Mouse (Mus musculus): ENCODE data around the gene Syt7. TPM values are rescaled to one million over a fixed set of nuclear protein-coding genes. Genes with fewer than 3 reads are reported as not detected.

Syt7 gene
- total RNA-seq, 2 experiments from 2014 or later, result 45.8 to 47.0 TPM

- intact Hi-C loops (cut with DNase I), result loop anchor here (1.0 kb wide), 1 partner anchor 37 kb away; no protein-coding TSS in a partner anchor
- no peak for DNase-seq (ENCODE audit: low spot score)
Measured at GRCm38 (mm10) chr19:10449708-10450107, 60.8 kb downstream of the Syt7 start.

- no peak for DNase-seq (ENCODE audit: low spot score)
- intact Hi-C loops (cut with DNase I), result no loop called here
Measured at GRCm38 (mm10) chr19:10454718-10455436, 66.0 kb downstream of the Syt7 start.

- intact Hi-C loops (cut with DNase I), result no loop called here
- DNase-seq (ENCODE audit: low spot score), result no peak
Measured at GRCm38 (mm10) chr19:10455437-10455806, 66.5 kb downstream of the Syt7 start.

- intact Hi-C loops (cut with DNase I), result no loop called here
- DNase-seq (ENCODE audit: low spot score), result no peak
Measured at GRCm38 (mm10) chr19:10456752-10457483, 68.0 kb downstream of the Syt7 start, which contains the start of gene Lrrc10b. Gene Lrrc10b (minus strand): TSS chr19:10457473.

- no peak for DNase-seq (ENCODE audit: low spot score)
- intact Hi-C loops (cut with DNase I), result no loop called here
Measured at GRCm38 (mm10) chr19:10457484-10457800, 68.6 kb downstream of the Syt7 start.

GRCm38 (mm10) chr19:10458096-10458495, 69.2 kb downstream of the Syt7 start:
- intact Hi-C loops (cut with DNase I), result no loop called here
- DNase-seq (ENCODE audit: low spot score), result no peak

GRCm38 (mm10) chr19:10459907-10460306, 71.0 kb downstream of the Syt7 start:
- no peak for DNase-seq (ENCODE audit: low spot score)
- intact Hi-C loops (cut with DNase I), result no loop called here

GRCm38 (mm10) chr19:10461584-10461983, 72.7 kb downstream of the Syt7 start:
- DNase-seq (ENCODE audit: low spot score), result no peak

GRCm38 (mm10) chr19:10464427-10464826, 75.5 kb downstream of the Syt7 start:
- intact Hi-C loops (cut with DNase I), result no loop called here
- DNase-seq (ENCODE audit: low spot score), result no peak

More at GRCm38 (mm10) chr19:10461584-10461983, 72.7 kb downstream of the Syt7 start:
- intact Hi-C loops (cut with DNase I), result no loop called here

- no peak for DNase-seq (ENCODE audit: low spot score)
- intact Hi-C loops (cut with DNase I), result no loop called here
Measured at GRCm38 (mm10) chr19:10469171-10469658, 80.3 kb downstream of the Syt7 start.

- intact Hi-C loops (cut with DNase I), result no loop called here
- no peak for DNase-seq (ENCODE audit: low spot score)
Measured at GRCm38 (mm10) chr19:10472958-10473357, 84.1 kb downstream of the Syt7 start.

GRCm38 (mm10) chr19:10473779-10474178, 84.9 kb downstream of the Syt7 start:
- no peak for DNase-seq (ENCODE audit: low spot score)
- intact Hi-C loops (cut with DNase I), result no loop called here

GRCm38 (mm10) chr19:10479541-10479940, 90.7 kb downstream of the Syt7 start:
- DNase-seq (ENCODE audit: low spot score), result no peak
- intact Hi-C loops (cut with DNase I), result no loop called here

- DNase-seq (ENCODE audit: low spot score), result no peak
- intact Hi-C loops (cut with DNase I), result no loop called here
Measured at GRCm38 (mm10) chr19:10482703-10483102, 93.8 kb downstream of the Syt7 start, which contains the start of gene Ppp1r32. Gene Ppp1r32 (minus strand): TSS chr19:10482928.

- no peak for DNase-seq (ENCODE audit: low spot score)
Measured at GRCm38 (mm10) chr19:10486264-10486738, 97.4 kb downstream of the Syt7 start.

GRCm38 (mm10) chr19:10495670-10496069, 106.8 kb downstream of the Syt7 start:
- no peak for DNase-seq (ENCODE audit: low spot score)
- intact Hi-C loops (cut with DNase I), result no loop called here

More at GRCm38 (mm10) chr19:10486264-10486738, 97.4 kb downstream of the Syt7 start:
- intact Hi-C loops (cut with DNase I), result loop anchor here (1.0 to 5.0 kb wide), 4 partner anchors 37 to 229 kb away; no protein-coding TSS in a partner anchor

GRCm38 (mm10) chr19:10496976-10497375, 108.1 kb downstream of the Syt7 start:
- DNase-seq (ENCODE audit: low spot score), result no peak
- intact Hi-C loops (cut with DNase I), result no loop called here

- DNase-seq (ENCODE audit: low spot score), result no peak
- intact Hi-C loops (cut with DNase I), result no loop called here
Measured at GRCm38 (mm10) chr19:10497512-10498160, 108.7 kb downstream of the Syt7 start.

GRCm38 (mm10) chr19:10500581-10500980, 111.7 kb downstream of the Syt7 start:
- intact Hi-C loops (cut with DNase I), result loop anchor here (5.0 kb wide), 1 partner anchor 243 kb away; no protein-coding TSS in a partner anchor
- no peak for DNase-seq (ENCODE audit: low spot score)

- no peak for DNase-seq (ENCODE audit: low spot score)
- intact Hi-C loops (cut with DNase I), result loop anchor here (5.0 kb wide), 1 partner anchor 245 kb away; no protein-coding TSS in a partner anchor
Measured at GRCm38 (mm10) chr19:10502571-10502970, 113.7 kb downstream of the Syt7 start.
